Mouse (Mus musculus) heart, postnatal 0 days (tissue): ENCODE measurements around the gene Insig1. TPM values are rescaled to one million over a fixed set of nuclear protein-coding genes. Genes with fewer than 3 reads are reported as not detected.
A peak's percentile ranks its signal among the peaks of the same experiment; 100 is the strongest.

Experiments used
- ATAC-seq: fragments of 200-750 bp; cut with Nextera tagmentation; 2 replicates; pipeline ENCODE4 v1.8.0; 2017; ENCODE audit warnings: low read depth, moderate number of reproducible peaks, moderate library complexity; ENCODE audit not compliant: insufficient read depth
- DNase-seq: peaks from one replicate; pipeline ENCODE4 v3.0.0-alpha.2; 2016; ENCODE audit warnings: low spot score
- H3K27ac ChIP-seq: fragments of 300-500 bp; sonication (generic); 2 replicates; pipeline ENCODE4 v1.5.1; 2014; ENCODE audit warnings: low read depth, mild to moderate bottlenecking
- H3K27me3 ChIP-seq: fragments of 300-500 bp; sonication (generic); 2 replicates; pipeline ENCODE4 v1.6.1; 2014; ENCODE audit warnings: low read length, mixed read lengths; ENCODE audit not compliant: control insufficient read depth, insufficient read depth
- H3K36me3 ChIP-seq: fragments of 300-500 bp; sonication (generic); replicated peaks from 2 replicates; pipeline ENCODE4 v1.6.1; 2014; ENCODE audit warnings: low read length, mixed read lengths; ENCODE audit not compliant: control insufficient read depth, insufficient read depth
- H3K4me1 ChIP-seq: fragments of 300-500 bp; sonication (generic); 2 replicates; pipeline ENCODE4 v1.6.1; 2014; ENCODE audit warnings: antibody characterized with exemption; ENCODE audit not compliant: control insufficient read depth, insufficient read depth
- H3K4me2 ChIP-seq: fragments of 300-500 bp; sonication (generic); 2 replicates; pipeline ENCODE4 v1.6.1; 2014; ENCODE audit warnings: low read depth, mild to moderate bottlenecking, low read length, moderate library complexity
- H3K4me3 ChIP-seq: fragments of 300-500 bp; sonication (generic); 2 replicates; pipeline ENCODE4 v1.5.1; 2014; ENCODE audit warnings: low read depth, low read length
- H3K9ac ChIP-seq: fragments of 300-500 bp; sonication (generic); replicated peaks from 2 replicates; pipeline ENCODE4 v1.6.1; 2014; ENCODE audit warnings: low read depth, low read length, mixed read lengths
- H3K9me3 ChIP-seq: fragments of 300-500 bp; sonication (generic); replicated peaks from 2 replicates; pipeline ENCODE4 v1.6.1; 2016; ENCODE audit warnings: low read length; ENCODE audit not compliant: control insufficient read depth
- CTCF ChIP-seq: IDR thresholded peaks from 2 replicates; pipeline ENCODE4 v1.5.1; 2016; ENCODE audit warnings: antibody characterized with exemption, control low read depth, low read depth
- EP300 ChIP-seq: IDR thresholded peaks from 2 replicates; pipeline ENCODE4 v1.6.1; 2016; ENCODE audit warnings: antibody characterized with exemption, low read depth
- WGBS: fragments of 180-500 bp; shearing (Covaris S2); extraction: QIAGEN DNeasy Blood & Tissue Kit; methylation state at CpG from one replicate; pipeline ENCODE4 v1.1.7; 2014; 5-methylcytosine and 5-hydroxymethylcytosine counted together
- polyA plus RNA-seq: library from polyadenylated mRNA; unstranded; fragments of >200 nt; fragmentation: Nextera tagmentation; extraction: Ambion mirVana; gene quantifications from 2 replicates; pipeline ENCODE4 v1.2.1, GENCODE M21; 2015
- total RNA-seq: library from RNA; depleted of rRNA; stranded (reverse); fragments of >200 nt; gene quantifications from 2 replicates; pipeline ENCODE4 v1.2.3, GENCODE M21; 2014; ENCODE audit warnings: low replicate concordance

Gene Insig1
- total and polyA plus RNA-seq, 2 experiments from 2014 or later, result 22.6 to 57.2 TPM

GRCm38 (mm10) chr5:28106966-28107365 is 35.8 kb downstream of the Insig1 start:
- no peak overlapping the region for H3K4me3 ChIP-seq
- WGBS, result 65% methylated on average over 4 of the region's 4 CpGs
- TF ChIP-seq CTCF (no peak), EP300 (no peak)
- peaks cover 7% of the 10 kb centered on the region; the same call in 1 of the 2 replicates for H3K27me3 ChIP-seq
- ATAC-seq (no peak), DNase-seq (no peak)
- no peaks in the 10 kb centered on the region for H3K4me1 ChIP-seq
- no peak overlapping the region for H3K27ac ChIP-seq
- H3K36me3 ChIP-seq, result no peaks in the 10 kb centered on the region
- no peaks in the 10 kb centered on the region for H3K9me3 ChIP-seq
- no peak overlapping the region for H3K9ac ChIP-seq
- H3K4me2 ChIP-seq, result no peak overlapping the region

GRCm38 (mm10) chr5:28107974-28108373 is 36.8 kb downstream of the Insig1 start:
- H3K4me2 ChIP-seq, result no peak overlapping the region
- H3K4me1 ChIP-seq, result no peaks in the 10 kb centered on the region
- no peaks in the 10 kb centered on the region for H3K36me3 ChIP-seq
- H3K27me3 ChIP-seq, result peaks cover 7% of the 10 kb centered on the region; the same call in 1 of the 2 replicates
- WGBS, result 77% methylated on average over 6 of the region's 6 CpGs
- TF ChIP-seq EP300 (no peak), CTCF (no peak)
- no peak overlapping the region for H3K4me3 ChIP-seq
- ATAC-seq (no peak), DNase-seq (no peak)
- no peaks in the 10 kb centered on the region for H3K9me3 ChIP-seq
- no peak overlapping the region for H3K9ac ChIP-seq
- H3K27ac ChIP-seq, result no peak overlapping the region

- no peak for DNase-seq
- no peaks in the 10 kb centered on the region for H3K9me3 ChIP-seq
- no peak overlapping the region for H3K9ac ChIP-seq
- peaks cover 7% of the 10 kb centered on the region; the same call in 1 of the 2 replicates for H3K27me3 ChIP-seq
- 47% methylated on average over 2 of the region's 2 CpGs for WGBS
- no peak overlapping the region for H3K4me2 ChIP-seq
- no peak overlapping the region for H3K27ac ChIP-seq
- TF ChIP-seq EP300 (no peak), CTCF (no peak)
- ATAC-seq, result no peak
- H3K4me3 ChIP-seq, result no peak overlapping the region
- H3K36me3 ChIP-seq, result no peaks in the 10 kb centered on the region
- no peaks in the 10 kb centered on the region for H3K4me1 ChIP-seq
Measured at GRCm38 (mm10) chr5:28110881-28111280, 39.7 kb downstream of the Insig1 start.

GRCm38 (mm10) chr5:28117251-28117880 is 46.2 kb downstream of the Insig1 start:
- no peaks in the 10 kb centered on the region for H3K36me3 ChIP-seq
- WGBS, result 11% methylated on average over 13 of the region's 13 CpGs
- H3K27me3 ChIP-seq, result peaks cover 60% of the 10 kb centered on the region
- H3K9ac ChIP-seq, result no peak overlapping the region
- ATAC-seq, result no peak
- H3K27ac ChIP-seq, result no peak overlapping the region
- TF ChIP-seq CTCF (no peak), EP300 (no peak)
- no peak overlapping the region for H3K4me2 ChIP-seq
- H3K9me3 ChIP-seq, result no peaks in the 10 kb centered on the region
- peaks cover 7% of the 10 kb centered on the region; the same call in 1 of the 2 replicates for H3K4me1 ChIP-seq
- no peak overlapping the region for H3K4me3 ChIP-seq
- DNase-seq, result no peak

- DNase-seq (no peak), ATAC-seq (no peak)
- Histone ChIP-seq H3K4me3 (peak overlapping the region; percentile 40), H3K27ac (no peak overlapping the region), H3K36me3 (no peaks in the 10 kb centered on the region), H3K9me3 (no peaks in the 10 kb centered on the region), H3K4me2 (peak overlapping the region; percentile 67), H3K9ac (no peak overlapping the region), H3K4me1 (peaks cover 7% of the 10 kb centered on the region; the same call in 1 of the 2 replicates), H3K27me3 (peaks cover 67% of the 10 kb centered on the region)
- TF ChIP-seq CTCF, result no peak
- WGBS, result 1% methylated on average over 30 of the region's 30 CpGs
Measured at GRCm38 (mm10) chr5:28117882-28118530, 46.8 kb downstream of the Insig1 start.

- no peak for DNase-seq
- no peak overlapping the region for H3K9ac ChIP-seq
- H3K27me3 ChIP-seq, result peaks cover 72% of the 10 kb centered on the region
- H3K4me2 ChIP-seq, result peak overlapping the region; percentile 67
- TF ChIP-seq CTCF (no peak), EP300 (no peak)
- peaks cover 7% of the 10 kb centered on the region; the same call in 1 of the 2 replicates for H3K4me1 ChIP-seq
- peak overlapping the region; percentile 40 for H3K4me3 ChIP-seq
- WGBS, result 3% methylated on average over 19 of the region's 19 CpGs
- H3K36me3 ChIP-seq, result no peaks in the 10 kb centered on the region
- H3K9me3 ChIP-seq, result no peaks in the 10 kb centered on the region
- H3K27ac ChIP-seq, result no peak overlapping the region
- ATAC-seq, result no peak
Measured at GRCm38 (mm10) chr5:28118531-28118925, 47.4 kb downstream of the Insig1 start.
